Mouse (Mus musculus) testis, adult 2 months (tissue): Measurements from ENCODE around the gene Traf3.

Experiments
- CTCF ChIP-seq: fragments of 200-500 bp; IDR thresholded peaks from 2 replicates; pipeline ENCODE4 v1.5.1; 2012; ENCODE audit warnings: low read depth, mild to moderate bottlenecking, inconsistent platforms, low read length, moderate library complexity; ENCODE audit not compliant: control insufficient read depth, insufficient read depth, insufficient replicate concordance
- POLR2A ChIP-seq: fragments of 200-500 bp; IDR thresholded peaks from 2 replicates; pipeline ENCODE4 v1.6.1; 2012; ENCODE audit warnings: low read depth, mild to moderate bottlenecking, inconsistent platforms, low read length, moderate library complexity; ENCODE audit not compliant: control insufficient read depth

DNA sequence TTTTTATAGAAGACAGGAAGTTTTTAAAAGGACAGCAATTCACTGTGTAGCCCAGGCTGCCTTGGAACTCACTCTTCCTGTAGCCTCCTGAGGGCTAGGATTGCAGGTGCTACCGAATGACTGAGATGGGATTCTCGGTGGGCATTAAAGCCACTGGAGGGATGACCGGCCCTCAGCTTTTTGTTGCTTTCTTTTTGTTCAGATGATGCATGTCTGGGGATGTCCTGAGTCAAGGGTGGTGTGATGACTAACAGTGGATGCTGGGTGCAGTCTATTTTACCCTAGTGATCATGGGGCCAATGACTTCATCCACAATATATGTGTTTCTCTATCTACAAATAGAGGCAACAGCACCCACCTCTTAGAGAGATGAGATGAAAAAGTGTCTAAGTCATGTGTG lies 20.8 kb downstream of the Traf3 start:
- TF ChIP-seq CTCF (no peak), POLR2A (no peak)
